Mouse (Mus musculus): ENCODE data around the gene C130032M10Rik.

The C130032M10Rik gene

DNA sequence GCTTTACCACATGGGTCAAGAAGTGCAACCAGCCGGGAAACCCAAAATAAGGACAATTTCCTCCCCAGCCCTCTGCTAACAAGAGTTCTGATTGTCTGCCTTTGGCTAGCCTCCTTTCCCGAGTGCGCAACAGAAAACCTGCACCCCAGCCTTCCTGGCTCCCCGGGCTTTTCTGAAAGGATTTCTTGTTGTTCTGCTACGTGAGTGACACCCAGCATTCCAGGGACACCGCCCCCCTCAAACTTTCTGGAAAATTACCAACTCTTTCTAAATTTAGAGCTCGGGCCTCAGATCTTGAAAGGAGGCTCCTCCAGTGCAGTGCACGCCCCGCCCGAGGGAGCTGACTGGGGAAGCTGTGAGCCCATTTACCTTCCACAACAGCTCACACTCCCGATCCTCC lies at the start of gene C130032M10Rik:
Gene C130032M10Rik (plus strand): TSS at position 334 of the 400 bp plus-strand sequence.
- no peak for DNase-seq

GRCm38 (mm10) chr9:114466871-114467270 lies 48.6 kb upstream of the C130032M10Rik start:
- DNase-seq = no peak

DNA sequence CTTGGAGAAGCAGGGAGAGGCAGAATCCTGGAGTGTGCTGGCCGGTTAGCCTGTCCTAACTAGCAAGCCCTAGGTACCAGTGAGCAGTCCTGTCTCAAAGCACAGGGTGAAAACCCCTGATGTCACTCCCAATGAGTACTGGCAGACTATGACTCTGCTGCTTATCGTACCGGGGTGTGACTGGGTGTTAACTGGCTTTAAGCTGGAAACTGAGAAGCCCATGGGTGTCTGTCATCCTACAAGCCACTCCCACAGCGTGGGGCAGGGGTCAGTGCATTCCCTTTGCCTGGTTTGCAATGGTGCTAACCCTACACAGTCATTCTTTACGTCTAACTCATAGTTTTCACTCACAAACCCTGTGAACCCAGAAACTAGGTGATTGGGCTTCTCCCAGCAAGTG lies 47.3 kb upstream of the C130032M10Rik start:
- DNase-seq = no peak

- no peak for DNase-seq
Measured at GRCm38 (mm10) chr9:114468701-114469100, 46.8 kb upstream of the C130032M10Rik start.

- DNase-seq = no peak
Measured at GRCm38 (mm10) chr9:114471892-114472291, 43.6 kb upstream of the C130032M10Rik start.

DNA sequence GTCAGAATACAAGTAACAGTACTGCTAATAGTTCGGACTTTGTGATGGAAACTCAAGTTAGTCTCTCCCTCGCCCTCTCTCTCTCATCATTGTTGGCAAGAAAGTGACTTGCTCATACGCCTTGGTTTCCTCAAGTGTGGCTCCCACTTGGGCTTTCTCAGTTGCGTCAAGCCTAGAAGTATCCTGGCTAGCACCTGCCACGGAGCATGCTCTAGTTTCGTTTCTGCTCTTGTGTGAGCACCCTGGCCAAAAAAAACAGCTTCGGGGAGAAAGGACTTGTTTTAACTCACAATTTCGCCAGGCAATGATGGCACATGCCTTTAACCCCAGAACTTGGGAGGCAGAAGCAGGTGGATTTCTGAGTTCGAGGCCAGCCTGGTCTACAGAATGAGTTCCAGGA lies 38.5 kb upstream of the C130032M10Rik start:
- DNase-seq = no peak

DNA sequence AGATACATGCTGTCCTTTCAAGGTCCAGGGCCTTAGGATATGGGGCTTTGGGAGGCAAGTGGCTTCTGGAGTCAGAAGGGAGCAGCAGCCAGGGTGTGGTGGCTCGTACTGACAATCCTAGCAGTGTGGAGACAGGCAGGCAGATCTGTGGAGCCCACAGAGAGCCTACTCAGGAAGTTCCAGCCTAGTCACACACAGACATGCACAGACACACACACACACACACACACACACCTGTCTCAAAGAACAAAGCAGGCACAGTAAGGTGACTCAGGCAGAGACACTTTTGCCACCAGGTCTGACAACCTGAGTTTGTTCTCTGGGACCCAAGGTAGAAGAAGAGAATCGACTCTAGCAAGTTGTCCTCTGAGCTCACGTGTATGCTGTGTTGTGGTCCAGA lies 34.6 kb upstream of the C130032M10Rik start:
- no peak for DNase-seq

DNA sequence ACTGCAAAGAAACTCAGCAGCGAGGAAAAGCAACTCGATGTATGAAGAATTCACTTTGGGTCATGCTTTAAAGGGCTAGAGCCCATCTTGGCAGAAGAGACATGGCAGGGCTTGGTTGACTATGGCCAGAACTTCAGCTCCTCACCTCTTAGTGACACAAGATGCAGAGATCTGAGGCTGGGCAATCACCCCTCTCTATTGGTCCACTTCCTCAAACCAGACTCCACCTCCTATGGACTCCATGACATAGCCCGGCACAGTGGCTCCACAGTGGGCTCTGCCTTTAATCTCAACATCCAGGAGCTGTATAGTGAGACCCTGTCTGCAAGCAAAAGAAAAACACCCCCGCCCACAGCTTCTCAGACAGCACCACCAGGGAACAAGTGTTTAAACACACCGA lies 30.7 kb upstream of the C130032M10Rik start:
- no peak for DNase-seq

DNA sequence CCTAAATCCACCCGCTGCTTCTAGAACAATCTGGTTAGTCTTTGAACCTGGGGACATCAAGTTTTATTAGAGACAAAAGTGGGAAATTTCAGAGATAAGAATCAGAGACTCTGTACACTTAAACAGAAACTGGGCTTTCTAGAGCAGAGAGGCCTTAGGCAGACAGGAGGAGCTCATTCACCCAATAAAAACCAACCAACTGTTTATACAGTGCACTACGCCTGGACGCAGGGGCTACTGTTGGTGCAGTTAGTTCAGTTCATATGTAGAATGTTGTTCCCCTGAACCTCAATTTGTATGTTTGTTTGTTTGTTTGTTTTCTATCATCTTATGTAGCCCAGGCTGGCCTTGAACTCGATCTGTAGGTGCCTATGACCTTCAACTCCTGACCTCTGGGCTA lies 28.7 kb upstream of the C130032M10Rik start:
- no peak for DNase-seq

GRCm38 (mm10) chr9:114487481-114488258 lies 27.8 kb upstream of the C130032M10Rik start:
- DNase-seq = no peak

DNA sequence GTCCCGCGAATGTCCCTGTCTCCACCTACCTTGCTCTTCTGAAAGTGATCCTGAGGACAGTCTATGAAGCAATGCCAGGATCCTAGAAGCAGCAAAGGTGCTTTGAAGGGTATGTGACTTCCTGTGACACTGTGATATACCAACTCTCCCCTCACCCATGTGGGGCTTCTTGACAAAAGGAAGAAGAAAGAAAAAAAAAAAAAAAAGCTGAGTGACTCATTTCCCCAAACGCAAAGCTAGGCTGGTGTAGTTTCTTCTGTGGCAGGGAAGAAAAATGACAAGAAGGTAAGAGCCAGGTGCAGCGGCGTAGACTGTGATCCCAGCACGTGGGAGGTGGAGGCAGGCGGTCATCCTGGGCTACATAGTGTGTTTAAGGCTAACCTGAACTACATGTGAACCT lies 19.0 kb upstream of the C130032M10Rik start:
- no peak for DNase-seq

DNA sequence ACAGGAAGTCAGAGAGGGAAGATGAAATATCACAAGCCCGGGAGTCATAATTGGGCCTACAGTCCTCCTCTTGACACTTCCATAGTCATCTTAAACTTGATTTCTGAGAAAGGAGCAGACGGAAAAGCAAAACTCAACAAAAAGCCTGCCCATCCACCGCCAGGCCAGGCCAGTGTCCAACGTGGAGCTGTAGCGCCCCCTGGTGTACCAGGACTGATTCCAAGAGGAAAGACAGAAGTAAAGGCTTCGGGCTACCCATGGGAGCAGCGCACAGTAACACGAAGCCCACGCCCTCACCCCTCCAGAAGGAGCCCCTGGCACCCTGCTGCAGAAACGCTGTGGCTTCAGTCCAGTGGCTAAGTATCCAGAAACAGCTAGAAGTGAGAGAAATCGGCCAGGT lies 17.3 kb upstream of the C130032M10Rik start:
- peak; percentile 45 for DNase-seq

DNA sequence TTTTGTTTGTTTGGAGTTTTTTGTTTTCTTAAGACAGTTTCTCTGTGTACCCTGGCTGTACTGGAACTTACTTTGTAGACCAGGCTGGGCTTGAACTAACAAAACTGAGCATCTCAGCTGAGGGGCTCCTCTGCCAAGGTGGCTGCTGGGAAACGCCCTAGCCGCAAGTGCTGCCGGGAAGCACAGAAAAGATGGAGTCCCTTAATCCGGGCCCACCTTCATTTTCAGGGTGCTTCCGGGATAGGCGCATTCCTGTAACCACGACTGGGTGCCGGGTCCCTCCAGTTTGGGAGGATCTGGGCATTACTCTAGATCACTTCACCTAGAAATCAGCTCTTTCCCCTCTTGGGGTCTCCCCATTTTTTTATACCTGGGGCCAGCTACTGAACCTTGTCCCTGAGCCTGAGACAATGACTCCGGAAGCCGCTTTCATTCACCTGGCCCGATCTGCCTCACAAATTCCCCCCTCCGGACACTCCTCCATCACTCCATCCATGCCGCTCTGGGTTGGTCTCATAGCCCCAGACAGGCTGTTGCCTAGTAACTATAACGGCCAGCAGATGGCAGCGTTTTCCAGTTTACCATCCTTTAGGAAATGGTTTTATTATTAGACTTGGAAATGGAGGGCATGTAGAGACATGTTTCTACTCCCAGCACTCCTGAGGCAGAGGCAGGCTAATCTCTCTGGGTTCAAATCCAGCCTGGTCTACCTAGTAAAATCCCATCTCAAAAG lies 15.5 kb upstream of the C130032M10Rik start:
- peak; percentile 8 for DNase-seq

- no peak for DNase-seq
Measured at GRCm38 (mm10) chr9:114501111-114501510, 14.4 kb upstream of the C130032M10Rik start.

- DNase-seq = no peak
Measured at GRCm38 (mm10) chr9:114501913-114502312, 13.6 kb upstream of the C130032M10Rik start.

GRCm38 (mm10) chr9:114502711-114503427 lies 12.6 kb upstream of the C130032M10Rik start:
- no peak for DNase-seq

DNA sequence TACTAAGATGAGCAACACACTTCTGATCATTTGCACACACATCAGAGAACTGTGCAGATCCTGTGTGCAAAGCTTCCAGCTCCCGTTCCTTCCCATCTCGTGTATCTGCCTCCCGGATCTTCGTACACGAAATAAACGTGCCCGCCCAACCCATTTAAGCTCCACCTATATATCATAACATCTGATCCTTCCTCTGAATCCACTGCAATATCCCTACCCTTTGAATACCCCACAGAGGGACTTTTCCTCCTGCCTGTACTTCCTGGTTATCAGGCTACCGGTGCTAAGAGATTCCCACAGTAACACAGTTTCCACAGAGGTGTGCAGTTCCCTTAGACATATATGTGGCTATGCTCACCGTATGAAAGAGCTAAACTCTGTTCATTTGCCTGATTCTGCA lies 10.7 kb upstream of the C130032M10Rik start, which contains the start of gene Ccr4:
Gene Ccr4 (minus strand): TSS at position 101 of the 400 bp plus-strand sequence.
- no peak for DNase-seq

GRCm38 (mm10) chr9:114506564-114506963 lies 8.9 kb upstream of the C130032M10Rik start:
- no peak for DNase-seq

DNA sequence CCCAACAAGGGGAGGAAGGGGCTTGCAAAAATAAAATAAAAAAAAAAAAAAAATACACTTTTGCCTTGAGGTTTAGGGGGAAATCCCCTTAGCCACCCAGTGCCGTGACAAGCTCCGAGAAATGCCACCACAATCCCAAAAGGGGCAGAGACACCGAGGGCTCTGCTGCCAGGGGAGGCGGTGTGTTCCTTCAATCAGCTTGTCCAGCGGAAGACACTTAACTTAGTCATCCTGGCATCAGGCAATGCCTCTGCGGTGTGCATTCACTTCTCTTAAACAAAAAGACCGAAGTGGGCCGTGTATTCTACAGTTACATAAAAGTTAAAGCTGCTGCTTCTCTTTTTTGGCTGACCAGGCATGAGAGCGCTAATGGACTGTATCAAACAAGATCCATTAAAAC lies 8.1 kb upstream of the C130032M10Rik start:
- no peak for DNase-seq

DNA sequence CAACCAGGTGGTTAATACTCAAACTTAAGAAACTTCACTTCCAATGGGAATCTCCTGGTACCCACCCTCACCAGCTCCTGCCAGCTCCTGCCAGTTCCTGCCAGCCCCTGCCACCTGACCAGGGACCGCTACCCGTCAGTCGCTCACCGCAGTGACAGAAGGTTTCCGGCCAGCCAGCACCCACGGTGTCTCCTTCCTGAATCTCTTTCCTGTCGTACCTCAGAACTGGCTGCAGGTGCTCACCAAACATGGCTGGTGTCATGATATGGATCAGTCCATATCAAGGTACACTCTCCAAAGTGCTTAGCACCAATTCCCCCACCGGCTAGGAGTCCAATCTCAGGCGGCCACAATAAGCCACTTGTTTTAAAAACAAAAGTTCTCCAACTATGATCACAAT lies 5.7 kb upstream of the C130032M10Rik start:
- DNase-seq = no peak

GRCm38 (mm10) chr9:114512831-114513230 lies 2.7 kb upstream of the C130032M10Rik start:
- DNase-seq = no peak

DNA sequence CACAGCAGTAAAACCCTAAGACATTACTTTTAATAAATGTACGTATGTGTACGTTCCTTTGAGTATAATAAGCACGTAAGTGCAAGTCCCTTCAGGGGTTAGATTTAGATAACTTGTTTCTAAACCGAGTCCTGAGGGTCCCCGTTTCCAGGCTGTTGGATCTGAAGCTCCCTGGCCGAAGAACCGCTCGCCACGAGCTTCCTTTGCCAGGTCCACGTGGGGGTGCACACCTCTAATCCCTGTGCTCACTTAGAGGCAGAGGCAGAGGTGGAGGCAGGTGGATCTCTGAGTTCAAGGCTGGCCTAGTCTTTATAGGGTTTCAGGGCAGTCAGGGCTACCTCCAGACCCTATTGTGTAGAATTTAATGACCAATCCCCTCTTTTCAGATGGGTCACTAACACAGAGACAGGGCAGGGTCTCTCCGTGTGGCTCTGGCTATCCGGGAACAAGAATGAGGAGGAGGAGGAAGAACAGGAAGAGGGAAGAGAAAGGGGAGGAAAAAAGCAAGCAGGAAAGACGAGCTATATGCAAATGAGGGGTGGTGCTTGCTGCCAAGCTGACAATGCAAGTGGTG lies 2.5 kb downstream of the C130032M10Rik start:
- no peak for DNase-seq

GRCm38 (mm10) chr9:114518812-114519477 lies 3.4 kb downstream of the C130032M10Rik start:
- DNase-seq = no peak

Data from cerebellum, adult 8-10 months (tissue).